Mouse (Mus musculus) adipocyte (in vitro differentiated cells): Measurements from ENCODE around the gene Med7.
"Not testable (repeated sequence)": the region's sequence is repeated elsewhere in the genome, so short reads cannot be mapped to it uniquely, and the experiment has no call there.

Experiments
- DNase-seq: peaks from one replicate; pipeline ENCODE4 v3.0.0-alpha.2; 2016; ENCODE audit warnings: low spot score

Med7 gene

GRCm38 (mm10) chr11:46436760-46437458, at the start of gene Med7:
TSS of gene Med7 (plus strand) at chr11:46436925.
- peak; percentile 98 for DNase-seq

- no peak for DNase-seq
Observed at GRCm38 (mm10) chr11:46387061-46387460, 49.7 kb upstream of the Med7 start.

GRCm38 (mm10) chr11:46388438-46388837, 48.3 kb upstream of the Med7 start:
- DNase-seq: no peak

- DNase-seq: no peak
Observed at GRCm38 (mm10) chr11:46389336-46390117, 47.2 kb upstream of the Med7 start, which contains the start of gene Itk. TSS of gene Itk (minus strand) at chr11:46389515.

- DNase-seq: no peak
Observed at GRCm38 (mm10) chr11:46390621-46391020, 46.1 kb upstream of the Med7 start.

GRCm38 (mm10) chr11:46392890-46393289, 43.8 kb upstream of the Med7 start:
- no peak for DNase-seq

- no peak for DNase-seq
Observed at GRCm38 (mm10) chr11:46393413-46393812, 43.3 kb upstream of the Med7 start.

GRCm38 (mm10) chr11:46395088-46395487, 41.6 kb upstream of the Med7 start:
- DNase-seq: no peak

- DNase-seq: no peak
Observed at GRCm38 (mm10) chr11:46395698-46396097, 41.0 kb upstream of the Med7 start.

GRCm38 (mm10) chr11:46396167-46396859, 40.4 kb upstream of the Med7 start, which contains the start of gene Fam71b:
TSS of gene Fam71b (plus strand) at chr11:46396559.
- no peak for DNase-seq

- no peak for DNase-seq
Observed at GRCm38 (mm10) chr11:46396860-46397179, 39.9 kb upstream of the Med7 start.

- no peak for DNase-seq
Observed at GRCm38 (mm10) chr11:46397900-46398299, 38.8 kb upstream of the Med7 start.

GRCm38 (mm10) chr11:46398473-46398872, 38.3 kb upstream of the Med7 start:
- no peak for DNase-seq

GRCm38 (mm10) chr11:46398933-46399383, 37.8 kb upstream of the Med7 start:
- DNase-seq: no peak

GRCm38 (mm10) chr11:46401555-46401954, 35.2 kb upstream of the Med7 start:
- DNase-seq: no peak

- no peak for DNase-seq
Observed at GRCm38 (mm10) chr11:46404986-46405385, 31.7 kb upstream of the Med7 start.

GRCm38 (mm10) chr11:46406721-46407120, 30.0 kb upstream of the Med7 start:
- no peak for DNase-seq

- no peak for DNase-seq
Observed at GRCm38 (mm10) chr11:46410018-46410563, 26.6 kb upstream of the Med7 start.

- DNase-seq: no peak
Observed at GRCm38 (mm10) chr11:46418438-46418837, 18.3 kb upstream of the Med7 start.

GRCm38 (mm10) chr11:46418860-46419259, 17.9 kb upstream of the Med7 start:
- no peak for DNase-seq

- no peak for DNase-seq
Observed at GRCm38 (mm10) chr11:46421086-46421888, 15.4 kb upstream of the Med7 start.

- DNase-seq: not testable (repeated sequence)
Observed at GRCm38 (mm10) chr11:46428131-46428530, 8.6 kb upstream of the Med7 start.
